Mouse (Mus musculus) neutrophil, adult 83 days (primary cell): ENCODE measurements around the gene Aste1. TPM values are rescaled to one million over a fixed set of nuclear protein-coding genes. Genes with fewer than 3 reads are reported as not detected.

Experiments
- total RNA-seq, 2 experiments: library from RNA; stranded (reverse); gene quantifications; one replicate each; pipeline ENCODE4 v1.2.4; 2023

The Aste1 gene
- total RNA-seq, result 10 to 100 TPM; 28.8 to 31.8 TPM

DNA sequence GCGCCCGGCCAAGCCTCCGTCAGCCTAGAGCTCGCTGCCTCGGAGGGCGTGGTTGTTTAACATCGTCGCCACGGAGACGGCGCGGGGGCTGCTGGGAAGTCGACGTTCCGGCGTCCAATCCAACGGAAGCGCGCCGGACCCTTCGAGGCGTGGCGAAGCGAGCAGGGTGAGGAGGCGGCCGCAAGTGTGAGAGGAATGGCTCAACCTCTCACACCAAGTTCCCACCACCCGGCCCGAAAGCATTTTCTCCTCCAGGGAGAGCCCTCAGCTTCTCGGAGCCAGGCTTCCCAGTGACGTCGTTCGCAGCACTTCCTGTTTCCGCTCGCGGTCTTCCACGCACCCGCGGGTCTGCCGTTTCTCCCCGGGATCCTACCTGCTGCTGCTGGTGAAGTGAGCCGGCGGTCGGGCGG lies at the start of gene Aste1, which contains the start of gene Nek11:
Aste1 (plus strand) TSS at position 175 of the 410 bp plus-strand sequence.
Nek11 (minus strand) TSS at position 307 of the 410 bp plus-strand sequence.

Other genes starting within 250 kb of the Aste1 start
- gene Nek11, start 132 bp downstream of the Aste1 start, total RNA-seq, result not detected
- 100 to 1,000 TPM; 133 to 157 TPM for gene Atp2c1, start 131.9 kb downstream of the Aste1 start, total RNA-seq
- 10 to 100 TPM; 17.6 to 20.3 TPM for gene Pik3r4, start 247.6 kb downstream of the Aste1 start, total RNA-seq